Mouse (Mus musculus) midbrain, postnatal 0 days (tissue): ENCODE results near the gene R3hcc1l. TPM values are rescaled to one million over a fixed set of nuclear protein-coding genes. Genes with fewer than 3 reads are reported as not detected.

ENCODE experiments used
- ATAC-seq: fragments of 200-750 bp; cut with Nextera tagmentation; 2 replicates; pipeline ENCODE4 v1.8.0; 2017; ENCODE audit warnings: moderate number of reproducible peaks, mild to moderate bottlenecking, moderate TSS enrichment, moderate library complexity; ENCODE audit not compliant: low FRiP score
- DNase-seq: peaks from one replicate; pipeline ENCODE4 v3.0.0-alpha.2; 2015; ENCODE audit warnings: low spot score
- H3K27ac ChIP-seq: fragments of 300-500 bp; sonication (generic); 2 replicates; pipeline ENCODE4 v1.5.1; 2014; ENCODE audit warnings: low read depth, mild to moderate bottlenecking, low read length, mixed read lengths
- H3K27me3 ChIP-seq: fragments of 300-500 bp; sonication (generic); 2 replicates; pipeline ENCODE4 v1.6.1; 2014; ENCODE audit warnings: low read length, control low read depth, mixed read lengths; ENCODE audit not compliant: insufficient read depth
- H3K36me3 ChIP-seq: fragments of 300-500 bp; sonication (generic); 2 replicates; pipeline ENCODE4 v1.6.1; 2014; ENCODE audit warnings: low read length, control low read depth, mixed read lengths; ENCODE audit not compliant: insufficient read depth
- H3K4me1 ChIP-seq: fragments of 300-500 bp; sonication (generic); 2 replicates; pipeline ENCODE4 v1.6.1; 2014; ENCODE audit warnings: mild to moderate bottlenecking, control low read depth, antibody characterized with exemption, low read length, mixed read lengths; ENCODE audit not compliant: insufficient read depth
- H3K4me2 ChIP-seq: fragments of 300-500 bp; sonication (generic); 2 replicates; pipeline ENCODE4 v1.6.1; 2014; ENCODE audit warnings: low read depth, mild to moderate bottlenecking, low read length, mixed read lengths; ENCODE audit not compliant: poor library complexity, severe bottlenecking
- H3K4me3 ChIP-seq: fragments of 300-500 bp; sonication (generic); 2 replicates; pipeline ENCODE4 v1.5.1; 2014; ENCODE audit warnings: low read depth, mild to moderate bottlenecking, low read length, moderate library complexity
- H3K9ac ChIP-seq: fragments of 300-500 bp; sonication (generic); replicated peaks from 2 replicates; pipeline ENCODE4 v1.6.1; 2014; ENCODE audit warnings: mild to moderate bottlenecking, low read length, moderate library complexity, mixed read lengths; ENCODE audit not compliant: poor library complexity, severe bottlenecking
- H3K9me3 ChIP-seq: fragments of 300-500 bp; sonication (generic); 2 replicates; pipeline ENCODE4 v1.6.1; 2016; ENCODE audit warnings: low read length, control low read depth
- CTCF ChIP-seq: IDR thresholded peaks from 2 replicates; pipeline ENCODE4 v1.5.1; 2016; ENCODE audit warnings: antibody characterized with exemption, mild to moderate bottlenecking
- WGBS: fragments of 180-500 bp; shearing (Covaris S2); extraction: QIAGEN DNeasy Blood & Tissue Kit; methylation state at CpG from one replicate; pipeline ENCODE4 v1.1.7; 2014; 5-methylcytosine and 5-hydroxymethylcytosine counted together
- polyA plus RNA-seq: library from polyadenylated mRNA; unstranded; fragments of >200 nt; fragmentation: Nextera tagmentation; extraction: Ambion mirVana; gene quantifications from 2 replicates; pipeline ENCODE4 v1.2.1, GENCODE M21; 2015
- total RNA-seq: library from RNA; depleted of rRNA; stranded (reverse); fragments of >200 nt; gene quantifications from 2 replicates; pipeline ENCODE4 v1.2.3, GENCODE M21; 2014

R3hcc1l gene
- total and polyA plus RNA-seq, 2 experiments from 2014 or later: 7.7 to 9.9 TPM

DNA sequence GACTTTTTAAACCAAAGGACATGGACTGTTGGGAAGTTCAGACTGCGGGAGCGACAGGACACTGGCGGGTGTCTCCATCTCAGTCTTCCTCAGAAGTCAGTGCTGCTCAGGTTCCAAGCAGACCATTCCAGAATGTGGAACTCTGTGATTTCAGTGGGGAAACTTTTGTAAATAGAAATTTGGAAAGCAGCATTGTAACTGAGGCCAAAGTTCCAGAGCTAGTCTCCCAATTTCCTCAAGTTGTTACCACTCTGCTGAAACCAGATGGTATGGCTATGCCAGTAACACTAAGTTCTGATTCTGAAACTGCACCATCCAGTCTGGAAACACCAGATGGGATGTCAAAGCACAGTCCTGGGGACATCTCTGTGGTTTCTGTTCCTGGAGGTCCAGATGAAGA, 44.4 kb downstream of the R3hcc1l start:
- Histone ChIP-seq H3K27ac (no peak overlapping the region), H3K9ac (no peak overlapping the region), H3K4me1 (no peaks in the 10 kb centered on the region), H3K9me3 (no peaks in the 10 kb centered on the region), H3K36me3 (0 out of 2 replicates have a peak, but pooled peaks cover 4% of the 10 kb centered on the region), H3K4me2 (no peak overlapping the region), H3K4me3 (no peak overlapping the region), H3K27me3 (no peaks in the 10 kb centered on the region)
- WGBS: 98% methylated on average over 3 of the region's 3 CpGs
- no peak for TF ChIP-seq CTCF
- DNase-seq (no peak), ATAC-seq (no peak)

GRCm38 (mm10) chr19:42563726-42564270, 45.2 kb downstream of the R3hcc1l start:
- H3K4me1 ChIP-seq: no peaks in the 10 kb centered on the region
- no peak overlapping the region for H3K27ac ChIP-seq
- H3K36me3 ChIP-seq: 0 out of 2 replicates have a peak, but pooled peaks cover 4% of the 10 kb centered on the region
- no peak for TF ChIP-seq CTCF
- no peak overlapping the region for H3K9ac ChIP-seq
- DNase-seq (no peak), ATAC-seq (no peak)
- H3K27me3 ChIP-seq: no peaks in the 10 kb centered on the region
- no peaks in the 10 kb centered on the region for H3K9me3 ChIP-seq
- H3K4me2 ChIP-seq: no peak overlapping the region
- H3K4me3 ChIP-seq: no peak overlapping the region
- 92% methylated on average over 3 of the region's 3 CpGs for WGBS

DNA sequence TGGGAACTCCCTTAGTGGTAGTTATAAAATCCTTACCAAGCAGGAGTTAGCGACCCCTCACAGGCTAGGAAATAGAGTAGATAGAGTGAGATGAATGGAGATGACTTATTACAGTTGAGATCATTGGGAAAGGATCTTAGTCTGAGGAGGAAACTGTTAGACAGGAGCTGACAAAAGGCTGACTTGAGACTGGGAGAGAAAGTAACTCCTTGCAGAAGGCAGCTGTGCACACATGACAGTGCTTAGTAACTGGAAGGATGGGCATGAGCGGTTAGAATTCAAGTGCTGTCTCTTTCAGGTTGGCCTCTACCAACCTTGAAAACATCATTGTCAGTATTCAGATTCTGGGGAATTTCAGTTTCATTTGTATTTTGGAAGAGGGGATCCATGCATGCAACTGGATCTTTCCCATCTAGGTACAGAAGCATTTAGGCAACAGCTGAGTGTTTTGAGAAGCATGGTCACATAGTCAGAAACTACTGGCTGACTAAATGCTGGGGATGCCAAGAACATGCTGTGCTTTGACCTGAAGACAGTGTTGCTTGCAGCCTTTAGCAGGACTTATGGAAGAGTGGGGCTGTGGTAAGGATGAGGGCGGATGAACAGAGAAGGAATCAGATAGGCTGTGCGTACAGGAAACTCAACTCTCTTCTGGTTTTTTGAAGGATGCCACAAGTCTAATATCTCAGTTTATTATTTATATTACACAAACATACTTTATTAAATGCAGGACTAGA, 47.9 kb downstream of the R3hcc1l start:
- H3K4me2 ChIP-seq: no peak overlapping the region
- H3K4me3 ChIP-seq: no peak overlapping the region
- no peaks in the 10 kb centered on the region for H3K27me3 ChIP-seq
- H3K36me3 ChIP-seq: 0 out of 2 replicates have a peak, but pooled peaks cover 4% of the 10 kb centered on the region
- no peaks in the 10 kb centered on the region for H3K9me3 ChIP-seq
- no peak for TF ChIP-seq CTCF
- DNase-seq (no peak), ATAC-seq (no peak)
- no peak overlapping the region for H3K9ac ChIP-seq
- WGBS: 94% methylated on average over 4 of the region's 4 CpGs
- H3K27ac ChIP-seq: no peak overlapping the region
- peaks cover 7% of the 10 kb centered on the region; the same call in 1 of the 2 replicates for H3K4me1 ChIP-seq

DNA sequence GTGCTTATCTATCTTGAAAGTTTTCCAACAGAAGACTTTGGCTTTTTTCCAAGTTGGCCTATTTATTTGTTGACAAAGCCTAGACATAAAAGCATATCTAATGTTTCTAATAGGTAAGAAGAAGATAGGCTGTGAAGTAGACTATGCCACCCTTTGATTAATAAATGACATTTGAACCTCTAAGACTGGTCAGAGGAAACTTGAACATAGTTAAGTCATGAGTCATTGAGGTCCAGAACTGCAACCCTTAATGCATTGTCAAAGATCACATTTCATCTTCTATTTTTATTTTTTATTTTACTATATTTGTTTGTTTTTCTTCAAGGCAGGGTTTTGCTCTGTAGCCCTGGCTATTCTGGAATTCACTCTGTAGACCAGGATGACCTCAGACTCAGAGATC, 48.5 kb downstream of the R3hcc1l start:
- 0 out of 2 replicates have a peak, but pooled peaks cover 4% of the 10 kb centered on the region for H3K36me3 ChIP-seq
- peaks cover 7% of the 10 kb centered on the region; the same call in 1 of the 2 replicates for H3K4me1 ChIP-seq
- no peaks in the 10 kb centered on the region for H3K9me3 ChIP-seq
- H3K4me3 ChIP-seq: no peak overlapping the region
- DNase-seq (no peak), ATAC-seq (no peak)
- no peaks in the 10 kb centered on the region for H3K27me3 ChIP-seq
- H3K27ac ChIP-seq: no peak overlapping the region
- H3K9ac ChIP-seq: no peak overlapping the region
- no peak for TF ChIP-seq CTCF
- no peak overlapping the region for H3K4me2 ChIP-seq

GRCm38 (mm10) chr19:42569076-42569475, 50.5 kb downstream of the R3hcc1l start:
- Histone ChIP-seq H3K4me3 (no peak overlapping the region), H3K4me1 (peaks cover 7% of the 10 kb centered on the region; the same call in 1 of the 2 replicates), H3K4me2 (no peak overlapping the region), H3K36me3 (no peaks in the 10 kb centered on the region), H3K9ac (no peak overlapping the region), H3K9me3 (no peaks in the 10 kb centered on the region), H3K27me3 (no peaks in the 10 kb centered on the region), H3K27ac (no peak overlapping the region)
- DNase-seq: no peak
- ATAC-seq: no peak
- 66% methylated on average over 2 of the region's 2 CpGs for WGBS
- TF ChIP-seq CTCF: no peak

- DNase-seq (peak; percentile 14), ATAC-seq (no peak)
- Histone ChIP-seq H3K27ac (no peak overlapping the region), H3K36me3 (no peaks in the 10 kb centered on the region), H3K27me3 (no peaks in the 10 kb centered on the region), H3K4me3 (no peak overlapping the region), H3K9ac (no peak overlapping the region), H3K4me2 (no peak overlapping the region; the same call in 1 of the 2 replicates), H3K9me3 (no peaks in the 10 kb centered on the region), H3K4me1 (peaks cover 7% of the 10 kb centered on the region; the same call in 1 of the 2 replicates)
- 39% methylated on average over 4 of the region's 4 CpGs for WGBS
- TF ChIP-seq CTCF: no peak
Measured at GRCm38 (mm10) chr19:42571291-42571690, 52.7 kb downstream of the R3hcc1l start.
